Mouse (Mus musculus): ENCODE data around the gene Zwilch. TPM values are rescaled to one million over a fixed set of nuclear protein-coding genes. Genes with fewer than 3 reads are reported as not detected.
A peak's percentile ranks its signal among the peaks of the same experiment; 100 is the strongest.
"Not testable (repeated sequence)": the region's sequence is repeated elsewhere in the genome, so short reads cannot be mapped to it uniquely, and the experiment has no call there.

Zwilch gene
- total RNA-seq, 2 experiments from 2014 or later = 3.3 to 5.4 TPM

DNA sequence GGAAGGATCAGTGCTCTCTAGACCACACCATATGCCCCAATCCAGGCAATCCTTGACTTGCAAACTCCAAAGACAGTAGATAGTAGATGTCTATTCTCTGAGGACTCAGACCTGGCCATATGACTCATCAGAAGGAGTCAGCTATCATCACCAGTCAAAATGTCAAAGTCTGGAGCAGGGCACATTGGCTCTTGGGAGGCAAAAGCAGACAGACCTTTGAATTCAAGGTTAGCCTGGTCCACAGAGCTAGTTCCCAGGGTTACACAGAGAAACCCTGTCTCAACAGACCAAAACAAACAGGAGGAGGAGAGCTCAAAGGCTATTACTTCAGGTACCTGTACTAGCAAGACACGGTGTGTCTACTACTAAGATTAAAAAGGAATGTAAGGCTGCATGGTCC lies 21.0 kb upstream of the Zwilch start:
- intact Hi-C loops (cut with DNase I) = no loop called here
- DNase-seq (ENCODE audit: low spot score in 2 of 2) = no peak

DNA sequence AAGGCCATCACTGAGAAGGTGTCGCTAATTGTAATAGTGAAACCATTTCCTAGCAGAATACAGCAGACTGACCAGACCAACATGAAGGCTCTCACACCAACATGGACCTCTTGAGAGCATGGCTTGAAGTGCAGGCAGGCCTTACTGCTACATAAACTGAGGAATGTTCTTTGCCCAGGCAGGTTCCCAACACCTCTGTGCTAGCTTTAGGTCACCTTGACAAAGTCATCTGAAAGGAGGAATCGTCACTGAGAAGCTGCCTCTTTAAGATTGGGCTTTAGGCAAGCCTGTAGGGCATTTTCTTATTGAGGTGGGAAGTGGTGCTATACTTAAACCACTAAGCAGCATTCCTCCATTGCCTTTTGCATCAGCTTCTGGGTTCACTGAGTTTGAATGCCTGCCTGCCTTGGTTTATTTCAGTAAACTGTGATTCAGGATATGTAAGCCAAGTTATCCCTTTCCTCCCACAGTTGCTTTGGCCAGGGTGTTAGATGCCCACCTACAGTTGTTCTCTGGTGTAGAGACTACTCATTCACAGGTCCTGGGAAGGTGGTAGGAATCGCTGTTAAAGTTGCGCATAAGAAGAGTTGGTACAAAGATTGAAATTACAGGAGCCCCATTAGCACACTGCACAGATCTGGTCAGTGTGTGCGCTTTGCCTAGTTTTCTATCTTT lies 11.4 kb upstream of the Zwilch start:
- DNase-seq (ENCODE audit: low spot score in 2 of 2) = no peak
- intact Hi-C loops (cut with DNase I) = no loop called here

DNA sequence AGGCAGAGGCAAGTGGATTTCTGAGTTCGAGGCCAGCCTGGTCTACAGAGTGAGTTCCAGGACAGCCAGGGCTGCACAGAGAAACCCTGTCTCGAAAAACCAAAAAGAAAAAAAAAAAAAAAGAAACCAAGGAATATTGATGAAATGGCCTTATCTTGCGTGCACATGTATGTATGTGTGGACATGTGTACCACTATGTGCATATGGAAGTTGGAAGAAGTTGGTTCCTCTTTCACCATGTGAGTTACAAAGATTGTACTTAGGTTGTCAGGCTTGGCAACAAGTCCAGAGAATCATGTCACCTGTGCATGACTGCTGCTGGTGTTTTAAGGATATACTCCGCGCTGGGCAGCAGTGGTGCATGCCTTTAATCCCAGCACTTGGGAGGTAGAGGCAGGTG lies 10.4 kb upstream of the Zwilch start:
- intact Hi-C loops (cut with DNase I); DNase-seq (ENCODE audit: low spot score in 2 of 2): not testable (repeated sequence)

DNA sequence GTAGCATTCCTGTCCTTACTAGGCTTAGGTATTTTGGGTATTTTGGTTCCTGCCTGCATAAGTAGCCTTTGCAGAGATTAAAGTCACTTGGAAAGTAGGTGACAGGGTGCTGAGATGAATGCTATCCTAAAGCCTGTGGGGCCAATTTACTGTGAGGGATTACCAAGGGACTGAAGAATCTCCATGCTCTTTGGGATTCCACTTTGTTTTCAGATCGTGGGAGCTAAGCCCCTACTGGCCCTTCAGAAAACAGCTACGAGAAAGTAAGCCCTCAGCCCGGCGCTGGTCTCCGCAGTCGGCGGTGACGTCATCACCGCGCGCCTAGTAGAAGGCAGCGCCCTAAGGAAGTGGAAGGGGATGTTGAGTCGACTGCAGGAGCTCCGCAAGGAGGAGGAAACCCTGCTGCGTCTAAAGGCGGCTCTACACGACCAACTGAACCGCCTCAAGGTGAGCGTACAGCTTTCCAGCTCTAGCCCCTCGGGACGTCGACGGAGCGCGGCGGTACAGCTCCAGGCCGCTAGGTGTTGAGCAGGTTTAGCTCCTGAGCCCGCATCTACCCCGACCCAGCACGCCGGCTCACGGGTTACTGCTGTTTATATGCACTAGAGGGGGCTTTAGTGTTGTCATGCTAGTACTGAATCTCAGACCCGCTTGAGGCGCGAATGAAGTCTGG lies 6.2 kb upstream of the Zwilch start, which contains the start of gene Snapc5:
Snapc5 (plus strand) TSS at position 301 of the 673 bp plus-strand sequence.
- intact Hi-C loops (cut with DNase I) = loop anchor here (1.0 to 2.0 kb wide), 2 partner anchors 74 to 94 kb away; partner anchors contain the start of gene Map2k1
- DNase-seq (ENCODE audit: low spot score in 2 of 2) = peak; percentile 92 to 94

DNA sequence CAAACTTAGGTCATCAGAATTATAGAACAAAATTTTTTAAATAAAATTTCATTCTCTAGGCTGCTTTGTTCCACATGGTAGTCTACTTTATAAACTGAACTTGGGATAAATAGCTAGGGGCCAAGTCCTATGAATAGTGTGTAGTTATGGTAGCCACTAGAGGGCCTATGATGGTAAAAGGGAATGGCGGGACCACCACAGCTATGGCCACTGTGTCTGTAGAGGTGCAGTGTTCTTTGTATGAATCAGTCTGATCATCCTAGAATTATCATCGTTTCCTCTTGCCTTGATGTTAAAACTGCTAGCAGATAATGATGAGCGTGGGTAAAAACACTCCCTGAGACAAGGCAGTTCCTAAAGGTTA lies 5.7 kb upstream of the Zwilch start:
- intact Hi-C loops (cut with DNase I) = loop anchor here (2.0 kb wide), 1 partner anchor 94 kb away; no protein-coding TSS in a partner anchor
- peak in 1 of 2 experiments; percentile 31 for DNase-seq (ENCODE audit: low spot score in 2 of 2)

DNA sequence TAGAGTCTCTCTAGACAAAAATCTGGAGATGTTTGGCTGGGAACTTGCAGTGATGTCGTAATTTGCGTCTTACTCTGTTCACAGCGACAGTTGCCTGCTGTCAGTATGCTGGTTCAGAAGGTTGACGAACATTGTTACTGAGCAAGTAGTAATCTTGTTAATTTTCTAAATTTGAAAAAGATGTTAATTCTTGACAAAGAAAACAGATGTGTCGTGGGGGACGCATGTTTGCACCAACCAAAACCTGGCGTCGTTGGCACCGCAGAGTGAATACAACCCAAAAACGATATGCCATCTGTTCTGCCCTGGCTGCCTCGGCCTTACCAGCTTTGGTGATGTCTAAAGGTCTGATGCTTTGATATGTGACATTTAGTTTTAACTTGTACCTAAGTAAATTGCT lies 2.5 kb upstream of the Zwilch start:
- intact Hi-C loops (cut with DNase I) = no loop called here
- DNase-seq (ENCODE audit: low spot score in 2 of 2) = no peak

DNA sequence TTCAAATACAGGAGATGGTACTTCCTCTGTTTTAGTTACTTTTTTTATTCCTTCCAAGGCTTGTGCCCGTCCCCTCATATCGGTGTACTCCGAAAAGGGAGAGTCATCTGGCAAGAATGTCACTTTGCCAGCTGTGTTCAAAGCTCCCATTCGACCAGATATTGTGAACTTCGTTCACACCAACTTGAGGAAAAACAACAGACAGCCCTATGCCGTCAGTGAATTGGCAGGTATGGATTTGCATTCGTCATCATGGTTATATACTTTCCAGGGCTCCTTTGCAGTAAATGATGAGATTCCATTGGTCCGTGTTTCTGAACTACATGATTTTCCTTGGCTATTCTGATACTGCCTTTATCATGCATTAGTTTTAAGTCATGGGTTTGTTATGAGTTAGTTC lies 1.9 kb upstream of the Zwilch start:
- intact Hi-C loops (cut with DNase I) = no loop called here
- no peak for DNase-seq (ENCODE audit: low spot score in 2 of 2)

DNA sequence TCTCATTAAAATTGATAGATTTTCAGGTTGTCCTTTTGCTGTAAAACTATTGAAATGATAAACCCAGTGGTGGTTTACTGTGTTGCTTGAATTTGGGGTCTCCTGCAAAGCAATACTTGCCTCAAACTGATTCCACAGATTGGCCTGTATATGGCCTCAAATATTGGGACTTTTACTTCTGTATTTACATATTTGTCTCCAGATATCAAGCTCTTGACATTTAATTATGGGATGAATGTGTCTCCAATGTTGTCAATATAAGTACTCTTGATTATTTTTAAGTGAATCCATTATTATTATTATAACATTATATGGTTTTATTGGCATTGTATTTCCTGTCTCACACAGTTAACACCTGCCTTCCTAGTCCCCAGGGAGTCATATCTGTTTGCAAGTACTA lies 1.4 kb upstream of the Zwilch start:
- intact Hi-C loops (cut with DNase I) = no loop called here
- DNase-seq (ENCODE audit: low spot score in 2 of 2) = no peak

DNA sequence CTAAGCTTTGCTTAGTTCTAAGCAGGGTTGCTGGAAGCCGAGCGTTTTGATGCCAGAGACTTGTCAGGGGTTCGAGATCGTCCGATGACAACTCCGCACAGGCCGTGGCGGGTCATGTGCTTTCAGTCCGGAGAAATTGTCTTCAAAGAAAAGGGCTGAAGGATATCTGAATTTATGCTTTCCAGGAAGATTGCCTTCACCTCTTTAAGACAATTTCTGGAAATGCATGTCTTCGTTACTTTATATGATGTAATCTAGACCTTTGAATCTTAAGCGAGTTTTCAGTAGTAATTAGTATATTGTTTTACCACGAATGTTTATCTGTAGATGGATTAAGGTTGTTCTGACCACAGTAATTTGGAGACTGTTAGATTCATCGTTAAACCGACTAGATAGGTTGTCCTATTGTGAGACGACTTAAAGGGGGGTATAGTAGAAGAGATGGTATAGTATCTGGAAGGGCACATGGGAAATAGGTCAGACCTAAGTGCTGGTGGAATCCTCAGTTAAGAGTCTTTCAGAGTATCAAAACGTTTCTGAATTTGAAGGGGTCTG lies 839 bp upstream of the Zwilch start:
- DNase-seq (ENCODE audit: low spot score in 2 of 2) = no peak
- intact Hi-C loops (cut with DNase I) = no loop called here

DNA sequence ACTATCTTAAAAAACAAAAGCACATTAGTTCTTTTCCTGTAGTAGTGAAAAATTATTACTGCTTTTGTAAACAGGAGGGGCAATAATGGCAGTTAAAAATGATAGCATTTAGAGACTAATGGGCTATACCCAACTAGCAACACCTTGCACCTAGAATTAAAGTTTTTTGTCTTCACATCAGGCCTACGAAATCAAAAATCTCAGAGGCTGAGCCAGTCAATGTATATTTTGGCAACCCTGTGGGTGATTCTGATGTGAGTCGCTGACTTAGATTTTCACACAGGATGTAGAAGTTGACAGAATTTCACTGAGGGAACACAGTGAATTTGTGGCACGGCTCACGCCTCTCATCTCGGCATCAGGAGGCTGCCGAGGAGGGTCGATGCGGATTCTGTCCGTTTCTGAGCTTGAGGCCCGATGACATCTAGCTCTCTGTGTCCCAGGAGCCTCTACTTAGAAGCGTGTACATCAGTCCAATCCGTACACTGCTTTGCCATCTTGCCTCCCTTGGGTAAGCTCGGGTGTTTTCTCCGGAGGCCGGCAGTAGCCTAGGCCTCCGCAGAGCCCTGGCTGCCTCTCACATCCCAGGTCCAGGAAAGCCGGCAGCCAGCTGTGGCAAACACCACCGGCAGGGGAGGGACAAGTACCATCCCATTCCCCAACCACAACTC lies 624 bp downstream of the Zwilch start:
- DNase-seq (ENCODE audit: low spot score in 2 of 2) = no peak
- intact Hi-C loops (cut with DNase I) = no loop called here

DNA sequence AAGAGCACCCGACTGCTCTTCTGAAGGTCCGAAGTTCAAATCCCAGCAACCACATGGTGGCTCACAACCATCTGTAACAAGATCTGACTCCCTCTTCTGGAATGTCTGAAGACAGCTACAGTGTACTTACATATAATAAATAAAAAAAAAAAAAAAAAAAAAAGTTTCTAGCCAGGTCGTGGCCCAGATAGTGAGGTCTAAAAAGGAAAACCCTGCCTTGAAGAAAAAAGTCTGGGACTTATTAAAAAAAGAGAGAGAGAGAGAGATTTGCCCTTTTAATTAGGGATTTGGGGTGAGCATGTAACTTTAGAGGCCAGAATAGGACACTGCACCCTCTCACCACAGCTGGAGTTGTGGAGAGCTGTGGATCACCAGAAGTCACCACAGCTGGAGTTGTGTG lies 2.9 kb downstream of the Zwilch start:
- DNase-seq (ENCODE audit: low spot score in 2 of 2); intact Hi-C loops (cut with DNase I): not testable (repeated sequence)

DNA sequence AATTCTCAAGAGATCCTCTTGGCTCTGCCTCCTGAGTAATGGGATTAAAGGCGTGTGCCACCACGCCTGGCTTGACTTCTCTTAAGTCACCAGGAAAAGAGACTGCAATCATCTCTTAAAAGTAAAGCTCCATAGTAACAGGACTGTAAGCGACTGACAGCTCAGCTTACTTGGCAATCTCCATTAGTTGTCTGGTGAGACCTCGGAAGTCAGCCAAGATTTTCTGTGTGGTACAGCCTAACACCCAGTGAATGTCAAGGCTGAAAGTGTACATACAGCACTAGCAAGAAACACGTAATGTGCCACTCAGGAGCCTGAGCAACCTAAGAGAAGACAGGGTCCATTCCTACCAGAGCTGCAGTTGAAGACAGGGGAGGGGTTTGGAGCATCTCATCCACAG lies 12.4 kb downstream of the Zwilch start:
- intact Hi-C loops (cut with DNase I) = no loop called here
- DNase-seq (ENCODE audit: low spot score in 2 of 2) = no peak

DNA sequence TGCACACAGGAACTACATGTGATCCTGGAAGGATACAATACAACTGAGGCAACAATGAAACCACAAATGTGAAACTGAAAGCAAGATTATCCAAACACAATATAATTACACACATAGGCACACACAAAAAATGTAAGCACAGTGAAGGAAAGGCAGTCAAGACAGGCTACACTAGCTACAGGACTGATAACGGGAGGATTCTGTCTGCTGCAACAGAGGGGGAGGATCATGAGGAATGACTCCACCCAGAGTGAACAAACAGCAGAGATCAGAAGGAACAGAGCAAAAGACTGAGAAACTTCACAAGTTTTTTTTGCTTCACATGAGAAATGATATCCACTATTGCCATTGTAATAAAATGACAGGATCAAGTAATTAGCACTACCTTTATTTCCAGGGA lies 16.3 kb downstream of the Zwilch start:
- intact Hi-C loops (cut with DNase I) = no loop called here
- no peak for DNase-seq (ENCODE audit: low spot score in 2 of 2)

DNA sequence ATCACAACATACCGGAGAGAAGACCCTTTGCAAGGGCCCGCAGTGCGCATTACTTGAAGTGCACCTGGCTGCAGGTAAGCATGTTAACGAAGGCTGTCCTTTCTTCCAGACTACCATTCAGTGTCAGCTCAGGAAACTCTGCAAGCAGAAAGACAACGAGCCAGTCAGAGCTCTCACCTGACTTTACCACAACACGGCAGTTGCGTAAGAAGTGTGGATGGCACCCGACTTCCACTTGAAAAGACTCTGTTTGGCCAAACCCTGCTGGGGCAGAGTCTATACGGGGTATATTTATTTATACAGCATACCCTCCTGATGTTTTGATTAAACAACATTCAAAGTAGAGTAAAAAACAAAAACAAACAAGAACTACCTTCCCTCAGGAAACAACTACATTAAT lies 33.0 kb downstream of the Zwilch start:
- intact Hi-C loops (cut with DNase I) = loop anchor here (5.0 kb wide), 1 partner anchor 132 kb away; no protein-coding TSS in a partner anchor

DNA sequence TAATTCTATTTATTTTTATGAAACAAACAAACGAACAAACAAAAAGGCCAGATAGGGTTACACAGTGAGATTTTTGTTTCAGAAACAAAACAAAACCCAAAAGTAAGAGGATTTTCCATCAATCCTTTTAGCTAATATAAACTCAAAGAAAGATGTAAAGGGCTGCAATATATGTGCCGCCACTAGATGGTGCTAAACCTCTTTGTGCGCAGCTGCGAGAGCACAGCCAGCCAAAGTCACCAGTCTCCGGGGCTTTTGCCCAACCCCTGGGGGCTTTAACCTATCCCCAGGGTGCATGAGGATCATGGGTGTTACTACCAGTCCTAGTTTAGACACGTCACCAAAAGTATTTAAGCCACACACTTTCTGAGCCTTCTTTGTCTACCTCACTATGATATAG lies 34.0 kb downstream of the Zwilch start:
- intact Hi-C loops (cut with DNase I) = loop anchor here (5.0 kb wide), 1 partner anchor 133 kb away; no protein-coding TSS in a partner anchor

More for the DNA sequence above, 33.0 kb downstream of the Zwilch start:
- DNase-seq (ENCODE audit: low spot score in 2 of 2) = no peak

DNA sequence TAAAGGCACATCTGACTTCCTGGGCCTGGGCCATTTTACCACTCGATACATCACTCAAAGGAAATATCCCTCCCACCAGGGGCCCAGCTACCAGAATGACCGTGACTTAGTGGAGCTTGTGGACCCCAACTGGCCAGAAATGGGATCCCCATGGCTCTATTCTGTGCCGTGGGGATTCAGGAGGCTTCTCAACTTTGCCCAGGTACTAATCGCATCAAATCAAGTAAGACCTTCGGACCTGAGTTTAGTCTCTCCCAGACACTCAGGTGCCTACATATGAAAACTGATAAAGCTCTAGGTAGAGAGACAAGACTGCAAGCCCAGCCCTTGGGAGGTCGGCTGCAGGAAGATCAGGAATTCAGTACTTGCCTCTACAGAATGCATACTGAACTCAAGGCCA lies 41.3 kb downstream of the Zwilch start:
- no peak for DNase-seq (ENCODE audit: low spot score in 2 of 2)
- intact Hi-C loops (cut with DNase I) = no loop called here

More for the DNA sequence above, 34.0 kb downstream of the Zwilch start:
- peak; percentile 52 to 70 for DNase-seq (ENCODE audit: low spot score in 2 of 2)

DNA sequence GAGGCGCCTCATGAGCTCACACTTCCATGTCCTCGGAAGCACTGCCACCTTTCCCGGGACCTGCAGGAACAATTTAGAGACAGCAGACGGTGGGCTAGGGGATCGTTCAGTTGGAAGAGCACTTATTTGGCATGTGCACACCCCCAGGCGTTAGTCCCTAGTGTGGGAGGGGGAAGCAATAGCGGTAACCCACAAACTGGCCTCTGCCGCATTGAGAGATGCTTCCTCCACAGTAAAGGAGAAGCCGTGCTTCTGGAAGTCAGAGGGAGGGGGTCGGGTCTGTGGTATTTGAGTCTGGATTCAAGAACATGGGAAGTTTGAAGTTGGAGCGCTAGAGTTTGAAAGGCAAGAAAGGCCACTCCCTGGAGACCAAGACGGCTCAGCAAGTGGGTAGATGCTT lies 46.8 kb downstream of the Zwilch start:
- DNase-seq (ENCODE audit: low spot score in 2 of 2) = no peak
- intact Hi-C loops (cut with DNase I) = no loop called here

DNA sequence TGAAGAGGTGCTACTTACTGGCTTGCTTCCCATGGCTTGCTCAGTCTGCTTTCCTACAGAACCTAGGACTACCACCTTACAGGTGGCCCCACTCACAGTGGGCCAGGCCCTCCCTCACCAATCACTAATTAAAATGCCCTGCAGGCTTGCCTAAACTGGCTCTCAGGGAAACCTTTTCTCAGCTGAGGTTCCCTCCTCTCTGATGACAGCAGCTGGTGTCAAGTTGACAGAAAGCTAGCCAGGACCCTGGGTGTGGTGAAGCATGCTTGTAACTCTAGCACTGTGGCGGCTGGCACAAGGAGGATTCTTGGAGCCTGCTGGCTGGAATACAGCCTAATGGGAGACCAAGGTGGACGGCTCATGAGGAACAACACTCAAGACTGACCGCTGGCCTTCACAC lies 47.6 kb downstream of the Zwilch start:
- intact Hi-C loops (cut with DNase I) = no loop called here
- no peak for DNase-seq (ENCODE audit: low spot score in 2 of 2)

DNA sequence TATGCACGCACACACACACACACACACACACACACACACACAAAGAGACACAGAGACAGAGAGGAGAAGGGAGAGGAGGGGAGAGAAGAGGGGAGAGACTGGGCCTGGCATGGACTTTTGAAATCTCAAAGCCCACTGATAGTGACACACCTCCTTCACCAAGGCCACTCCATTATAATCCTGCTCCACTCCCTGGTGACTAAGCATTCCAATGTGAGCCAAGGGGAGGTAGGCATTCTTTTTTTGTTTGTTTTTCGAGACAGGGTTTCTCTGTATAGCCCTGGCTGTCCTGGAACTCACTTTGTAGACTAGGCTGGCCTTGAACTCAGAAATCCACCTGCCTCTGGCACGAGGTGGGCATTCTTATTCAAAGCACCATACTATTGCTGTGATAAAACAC lies 48.1 kb downstream of the Zwilch start:
- intact Hi-C loops (cut with DNase I); DNase-seq (ENCODE audit: low spot score in 2 of 2): not testable (repeated sequence)

DNA sequence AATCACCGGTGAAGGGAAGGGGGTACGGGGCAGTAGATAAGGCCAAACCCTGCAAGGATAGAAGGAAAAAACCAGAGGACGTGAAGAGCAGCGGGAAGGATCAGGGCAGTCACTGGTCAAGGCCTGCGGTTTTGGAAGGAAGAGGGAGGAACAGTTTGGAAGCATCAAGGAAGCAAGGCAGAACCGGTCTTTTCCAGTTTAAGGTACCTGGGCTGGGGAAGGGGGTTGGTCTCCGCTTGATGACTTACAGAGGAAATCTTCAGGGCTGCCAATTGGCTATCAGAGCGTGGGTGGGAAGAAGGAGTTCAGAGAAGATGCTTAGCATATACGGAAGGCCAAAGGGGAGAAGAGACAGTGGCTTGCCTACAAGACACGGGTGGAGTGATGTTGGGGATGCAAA lies 50.3 kb downstream of the Zwilch start:
- DNase-seq (ENCODE audit: low spot score in 2 of 2) = no peak
- intact Hi-C loops (cut with DNase I) = no loop called here
